ENCODE assay signal across 8 mouse cellular contexts in the genomic region with DNA sequence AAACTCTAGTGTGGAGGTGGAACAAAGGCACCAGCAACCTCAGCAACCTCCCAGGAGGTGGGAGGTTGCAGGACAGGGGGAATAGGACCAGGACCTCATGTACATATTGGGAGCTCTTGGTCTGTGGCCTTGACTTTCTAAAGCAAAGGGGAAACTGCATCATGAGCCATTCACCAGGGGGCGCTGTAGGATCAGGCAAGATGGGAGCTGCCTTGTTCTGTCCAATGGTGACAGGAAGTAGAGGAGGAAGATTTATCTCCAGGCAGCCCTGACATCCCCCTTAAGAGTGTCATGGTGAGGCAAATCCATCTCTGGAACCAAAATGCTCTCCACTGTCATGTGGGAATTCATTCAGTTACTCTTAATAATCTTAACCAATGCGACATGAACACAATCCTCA. TPM values are rescaled to one million over a fixed set of nuclear protein-coding genes. Genes with fewer than 3 reads are reported as not detected.
A peak's percentile ranks its signal among the peaks of the same experiment; 100 is the strongest.
DNase-seq lines count a peak whose midpoint lies in the region; ATAC-seq lines count a peak whose summit lies in the region.

No protein-coding gene starts in this region.

- peak; percentile 89 for DNase-seq in CD4-positive, CD25-positive, alpha-beta regulatory T cell, adult 2 months (ENCODE audit: low read depth, low spot score)
- peak; percentile 66 to 80 for DNase-seq in adrenal gland, postnatal 4 days (ENCODE audit: low spot score in 2 of 2)
- peak; percentile 76 for DNase-seq in embryonic facial prominence, embryonic 14.5 days (ENCODE audit: low spot score)
- DNase-seq in heart, postnatal 10 days = peak; percentile 86 to 94
- DNase-seq in kidney, postnatal 4 days = peak; percentile 92 to 93
- DNase-seq in lung, adult 18-20 months = peak; percentile 73 to 78
- DNase-seq in thymus, postnatal 0 days (ENCODE audit: low spot score) = peak; percentile 85

- no peak overlapping the region for H3K4me3 ChIP-seq in embryonic facial prominence, embryonic 14.5 days (ENCODE audit: low read depth, low read length)

- no peaks in the 10 kb centered on the region for H3K9me3 ChIP-seq in embryonic facial prominence, embryonic 14.5 days (ENCODE audit: control insufficient read depth, low read length)

- peaks cover 75% of the 10 kb centered on the region for H3K36me3 ChIP-seq in embryonic facial prominence, embryonic 14.5 days (ENCODE audit: control insufficient read depth, insufficient read depth, low read length)

- intact Hi-C loops in heart, postnatal 10 days (cut with DNase I) = loop anchor here (1.0 to 10.0 kb wide), 4 partner anchors 18 to 478 kb away; no protein-coding TSS in a partner anchor

- H3K4me2 ChIP-seq in embryonic facial prominence, embryonic 14.5 days (ENCODE audit: low read depth, low read length) = no peak overlapping the region

- no peak overlapping the region for H3K9ac ChIP-seq in embryonic facial prominence, embryonic 14.5 days (ENCODE audit: low read depth, low read length)

- no peak overlapping the region for H3K27ac ChIP-seq in embryonic facial prominence, embryonic 14.5 days (replicated peaks; ENCODE audit: low read depth, low read length)

- 48% methylated on average over 2 of the region's 2 CpGs for WGBS in embryonic facial prominence, embryonic 14.5 days

- H3K4me1 ChIP-seq in embryonic facial prominence, embryonic 14.5 days (ENCODE audit: control insufficient read depth, insufficient read depth, low read length) = no peaks in the 10 kb centered on the region

- 0 out of 2 replicates have a peak, but pooled peaks have one; percentile 30 for ATAC-seq in embryonic facial prominence, embryonic 14.5 days (ENCODE audit: low read depth)
- peak; percentile 74 for ATAC-seq in neutrophil, adult 5-6 weeks (ENCODE audit: extremely low read depth, insufficient number of reproducible peaks, low FRiP score, poor library complexity, severe bottlenecking)

- no peaks in the 10 kb centered on the region for H3K27me3 ChIP-seq in embryonic facial prominence, embryonic 14.5 days (replicated peaks; ENCODE audit: control insufficient read depth, insufficient read depth, low read length)

RNA-seq across cellular contexts. Expression of a gene that starts 43.6 kb away (rescaled TPM):
- total RNA-seq in adrenal gland, postnatal 4 days (2021) = 10 to 100 TPM; 10.1 to 12.5 TPM
- 13.3 and 18.3 TPM in 2 replicates for polyA plus RNA-seq in embryonic facial prominence, embryonic 14.5 days (2014; fragmentation: Nextera tagmentation; extraction: Ambion mirVana)
- total RNA-seq in heart, postnatal 10 days (2021) = 10 to 100 TPM; 21.8 to 24.0 TPM
- not detected in 2 replicates for total RNA-seq in neutrophil, adult 5-6 weeks (2017)
- 0.35 and 0.40 TPM in 2 replicates for polyA plus RNA-seq in thymus, postnatal 0 days (2015; fragmentation: Nextera tagmentation; extraction: Ambion mirVana)
